Mouse (Mus musculus): ENCODE measurements at regions not wholly inside any gene's neighbourhood (a gene's known extent, or its start where the extent isn't known, plus 50 kb on each side); places are given as distances from the start of the nearest gene placed in this dataset.

DNA sequence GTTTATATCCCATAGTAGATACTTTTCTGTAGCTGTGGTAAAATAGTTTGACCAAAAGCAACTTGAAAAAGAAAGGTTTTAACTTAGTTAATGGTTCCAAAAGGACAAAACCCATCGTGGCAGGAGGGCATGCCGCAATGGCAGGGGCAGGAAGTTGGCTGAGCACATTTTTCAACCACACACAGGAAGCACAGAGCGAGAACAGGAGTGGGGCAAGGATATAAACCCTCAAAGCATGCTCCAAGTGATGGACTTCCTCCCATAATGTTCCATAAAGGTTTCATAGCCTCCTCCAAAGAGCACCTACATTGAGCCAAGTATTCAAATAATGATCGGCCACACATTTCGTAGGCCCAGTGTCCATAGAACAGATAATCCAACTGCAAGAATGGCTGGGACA, 229.7 kb downstream of the Nr2f2 start:
- H3K27me3 ChIP-seq (replicated peaks; ENCODE audit: insufficient read depth, low read length), result no peaks in the 10 kb centered on the region
- no peaks in the 10 kb centered on the region for H3K36me3 ChIP-seq (ENCODE audit: insufficient read depth, low read length)
- ATAC-seq (no peak), DNase-seq (ENCODE audit: low spot score) (no peak)
- H3K4me1 ChIP-seq (ENCODE audit: insufficient read depth, low read depth, low read length), result no peaks in the 10 kb centered on the region
- H3K4me2 ChIP-seq (replicated peaks; ENCODE audit: low read depth, low read length), result no peak overlapping the region
- H3K9me3 ChIP-seq (ENCODE audit: low read length), result no peaks in the 10 kb centered on the region
- 78% methylated on average over 5 of the region's 5 CpGs for WGBS
- TF ChIP-seq EP300 (IDR thresholded peaks at IDR 0.05) (no peak), CTCF (IDR thresholded peaks at IDR 0.05) (no peak)
- no peak overlapping the region for H3K4me3 ChIP-seq (ENCODE audit: low read depth, low read length)
- H3K9ac ChIP-seq (replicated peaks; ENCODE audit: low read depth), result no peak overlapping the region
- no peak overlapping the region for H3K27ac ChIP-seq (ENCODE audit: low read length)

DNA sequence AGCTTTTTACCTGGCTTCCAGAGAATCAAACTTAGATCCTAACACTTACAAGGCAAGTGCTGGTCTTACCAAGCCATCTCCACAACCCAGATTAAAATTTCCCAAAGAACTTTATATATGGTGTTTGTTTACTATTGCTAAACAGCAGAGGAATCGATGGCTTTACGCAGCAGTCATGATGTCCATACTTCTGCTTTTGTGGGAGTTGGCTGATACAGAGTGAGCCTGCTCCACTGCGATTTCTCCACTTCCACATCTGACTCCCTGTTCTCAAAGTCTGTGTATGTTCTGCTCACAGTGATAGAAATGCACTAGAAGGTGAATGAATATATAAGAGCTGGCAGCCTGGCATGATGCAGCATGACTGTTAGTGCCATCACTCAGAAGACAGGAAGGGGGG, 231.1 kb downstream of the Nr2f2 start:
- TF ChIP-seq EP300 (IDR thresholded peaks at IDR 0.05) (no peak), CTCF (IDR thresholded peaks at IDR 0.05) (no peak)
- ATAC-seq (no peak), DNase-seq (ENCODE audit: low spot score) (no peak)
- Histone ChIP-seq H3K4me2 (replicated peaks; ENCODE audit: low read depth, low read length) (no peak overlapping the region), H3K9ac (replicated peaks; ENCODE audit: low read depth) (no peak overlapping the region), H3K4me1 (ENCODE audit: insufficient read depth, low read depth, low read length) (no peaks in the 10 kb centered on the region), H3K36me3 (ENCODE audit: insufficient read depth, low read length) (no peaks in the 10 kb centered on the region), H3K4me3 (ENCODE audit: low read depth, low read length) (no peak overlapping the region), H3K9me3 (ENCODE audit: low read length) (no peaks in the 10 kb centered on the region), H3K27ac (ENCODE audit: low read length) (no peak overlapping the region), H3K27me3 (replicated peaks; ENCODE audit: insufficient read depth, low read length) (no peaks in the 10 kb centered on the region)
- WGBS, result 90% methylated on average over 3 of the region's 3 CpGs

DNA sequence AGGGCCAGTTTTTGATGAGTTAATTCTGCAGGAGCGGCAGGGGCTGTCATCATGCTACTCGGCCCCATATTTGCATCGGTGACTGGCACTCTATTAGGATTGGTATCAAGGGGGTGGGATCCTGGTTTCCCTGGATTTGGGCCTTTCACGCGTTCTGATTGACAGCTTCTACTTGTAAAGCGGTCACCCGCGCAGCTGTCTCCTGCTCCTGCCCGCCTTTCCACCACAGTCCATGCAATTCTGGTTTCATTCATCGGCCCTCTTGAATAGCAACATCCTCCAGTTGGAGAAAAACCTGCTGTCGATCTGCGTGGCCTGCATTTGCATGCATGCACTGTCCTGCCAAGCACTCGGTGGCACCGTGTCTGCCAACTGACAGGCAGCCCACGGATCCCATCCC, 236.6 kb downstream of the Nr2f2 start:
- H3K36me3 ChIP-seq (ENCODE audit: insufficient read depth, low read length), result no peaks in the 10 kb centered on the region
- no peak overlapping the region for H3K9ac ChIP-seq (replicated peaks; ENCODE audit: low read depth)
- H3K4me2 ChIP-seq (replicated peaks; ENCODE audit: low read depth, low read length), result no peak overlapping the region
- DNase-seq (ENCODE audit: low spot score) (no peak), ATAC-seq (no peak)
- H3K9me3 ChIP-seq (ENCODE audit: low read length), result no peaks in the 10 kb centered on the region
- TF ChIP-seq CTCF (IDR thresholded peaks at IDR 0.05), result no peak
- TF ChIP-seq EP300 (IDR thresholded peaks at IDR 0.05), result no peak
- H3K27me3 ChIP-seq (replicated peaks; ENCODE audit: insufficient read depth, low read length), result no peaks in the 10 kb centered on the region
- 78% methylated on average over 15 of the region's 15 CpGs for WGBS
- no peak overlapping the region for H3K4me3 ChIP-seq (ENCODE audit: low read depth, low read length)
- H3K4me1 ChIP-seq (ENCODE audit: insufficient read depth, low read depth, low read length), result no peaks in the 10 kb centered on the region
- H3K27ac ChIP-seq (ENCODE audit: low read length), result no peak overlapping the region

DNA sequence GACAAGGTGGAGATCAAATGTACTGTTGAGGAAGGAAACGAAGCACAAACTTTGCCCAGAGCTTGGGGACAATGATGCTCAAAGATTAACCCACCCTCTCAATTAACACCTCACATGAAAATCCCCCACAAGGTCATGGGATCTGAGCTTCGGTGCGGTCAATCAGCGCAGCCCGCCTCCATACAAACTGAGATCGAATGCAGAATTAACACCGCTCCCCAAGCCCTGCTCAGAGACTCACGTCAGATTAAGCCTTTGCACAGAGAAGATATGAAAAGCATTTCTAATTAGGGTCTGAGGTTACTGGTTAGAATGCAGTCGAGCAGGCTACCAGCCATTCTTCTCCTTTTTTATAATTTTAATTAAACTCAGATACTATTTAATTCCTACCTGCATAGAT, 243.7 kb downstream of the Nr2f2 start:
- Histone ChIP-seq H3K9me3 (ENCODE audit: low read length) (no peaks in the 10 kb centered on the region), H3K4me3 (ENCODE audit: low read depth, low read length) (no peak overlapping the region), H3K9ac (replicated peaks; ENCODE audit: low read depth) (no peak overlapping the region), H3K4me2 (replicated peaks; ENCODE audit: low read depth, low read length) (no peak overlapping the region), H3K36me3 (ENCODE audit: insufficient read depth, low read length) (no peaks in the 10 kb centered on the region), H3K27ac (ENCODE audit: low read length) (no peak overlapping the region), H3K27me3 (replicated peaks; ENCODE audit: insufficient read depth, low read length) (no peaks in the 10 kb centered on the region), H3K4me1 (ENCODE audit: insufficient read depth, low read depth, low read length) (no peaks in the 10 kb centered on the region)
- ATAC-seq (no peak), DNase-seq (ENCODE audit: low spot score) (no peak)
- TF ChIP-seq CTCF (IDR thresholded peaks at IDR 0.05) (no peak), EP300 (IDR thresholded peaks at IDR 0.05) (no peak)
- WGBS, result 86% methylated on average over 9 of the region's 9 CpGs

GRCm38 (mm10) chr7:70119517-70119916, 247.0 kb downstream of the Nr2f2 start:
- H3K27ac ChIP-seq (ENCODE audit: low read length), result no peak overlapping the region
- no peaks in the 10 kb centered on the region for H3K27me3 ChIP-seq (replicated peaks; ENCODE audit: insufficient read depth, low read length)
- no peaks in the 10 kb centered on the region for H3K36me3 ChIP-seq (ENCODE audit: insufficient read depth, low read length)
- 75% methylated on average over 8 of the region's 8 CpGs for WGBS
- TF ChIP-seq EP300 (IDR thresholded peaks at IDR 0.05) (peak; percentile 86), CTCF (IDR thresholded peaks at IDR 0.05) (no peak)
- DNase-seq (ENCODE audit: low spot score), result peak; percentile 43
- H3K9ac ChIP-seq (replicated peaks; ENCODE audit: low read depth), result no peak overlapping the region
- no peaks in the 10 kb centered on the region for H3K4me1 ChIP-seq (ENCODE audit: insufficient read depth, low read depth, low read length)
- H3K4me3 ChIP-seq (ENCODE audit: low read depth, low read length), result no peak overlapping the region
- no peak overlapping the region for H3K4me2 ChIP-seq (replicated peaks; ENCODE audit: low read depth, low read length)
- H3K9me3 ChIP-seq (ENCODE audit: low read length), result no peaks in the 10 kb centered on the region
- peak; percentile 62; the same call in 1 of the 2 replicates for ATAC-seq

DNA sequence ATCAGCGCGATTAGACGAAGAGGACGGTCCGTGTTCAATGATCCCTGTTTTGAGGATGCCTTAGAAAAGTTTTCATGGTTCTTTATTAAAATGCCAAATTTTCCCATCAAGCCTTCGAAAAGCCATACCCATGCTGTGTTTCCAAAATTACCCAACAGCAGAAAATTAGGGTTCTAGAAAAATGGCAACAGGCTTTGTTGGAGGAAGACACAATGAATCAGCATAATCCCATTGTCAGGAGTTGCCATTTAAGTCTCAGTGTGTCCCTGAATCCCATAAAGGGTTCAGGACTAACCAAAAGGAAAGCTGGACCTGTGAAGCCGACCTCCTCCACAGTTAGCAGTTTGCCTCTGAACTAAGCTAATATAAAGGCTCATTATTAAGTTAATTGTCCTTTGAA, 247.6 kb downstream of the Nr2f2 start:
- no peak for DNase-seq (ENCODE audit: low spot score)

More for the DNA sequence above, 247.6 kb downstream of the Nr2f2 start:
- ATAC-seq, result no peak
- Histone ChIP-seq H3K9me3 (ENCODE audit: low read length) (no peaks in the 10 kb centered on the region), H3K27me3 (replicated peaks; ENCODE audit: insufficient read depth, low read length) (no peaks in the 10 kb centered on the region), H3K9ac (replicated peaks; ENCODE audit: low read depth) (no peak overlapping the region), H3K27ac (ENCODE audit: low read length) (no peak overlapping the region), H3K4me3 (ENCODE audit: low read depth, low read length) (peak overlapping the region; percentile 34), H3K4me2 (replicated peaks; ENCODE audit: low read depth, low read length) (peak overlapping the region; percentile 58), H3K36me3 (ENCODE audit: insufficient read depth, low read length) (no peaks in the 10 kb centered on the region), H3K4me1 (ENCODE audit: insufficient read depth, low read depth, low read length) (no peaks in the 10 kb centered on the region)
- WGBS, result 47% methylated on average over 7 of the region's 7 CpGs
- TF ChIP-seq EP300 (IDR thresholded peaks at IDR 0.05), result no peak
- TF ChIP-seq CTCF (IDR thresholded peaks at IDR 0.05), result no peak

Data from lung, postnatal 0 days (tissue).